Mouse (Mus musculus): Measurements from ENCODE around the gene Olfr1105. TPM values are rescaled to one million over a fixed set of nuclear protein-coding genes. Genes with fewer than 3 reads are reported as not detected.

The Olfr1105 gene
- polyA plus RNA-seq (2015; fragmentation: Nextera tagmentation; extraction: Ambion mirVana), result not detected in 2 replicates

GRCm38 (mm10) chr2:87036431-87036830 is at the start of gene Olfr1105:
Olfr1105 (minus strand) TSS chr2:87036531.
- Histone ChIP-seq H3K9ac (no peak within 1 kb of the TSS), H3K4me2 (no peak within 1 kb of the TSS), H3K27ac (replicated peaks) (no peak within 1 kb of the TSS), H3K4me3 (replicated peaks) (no peak within 1 kb of the TSS), H3K36me3 (replicated peaks) (no peaks in the 10 kb centered on the region), H3K4me1 (replicated peaks) (no peaks in the 10 kb centered on the region), H3K27me3 (no peaks in the 10 kb centered on the region), H3K9me3 (replicated peaks) (no peaks in the 10 kb centered on the region)
- ATAC-seq (ENCODE audit: insufficient read depth), result no peak

GRCm38 (mm10) chr2:87075717-87076116 is 39.4 kb upstream of the Olfr1105 start, which contains the start of gene Olfr1107:
Olfr1107 (minus strand) TSS chr2:87075817.
- no peaks in the 10 kb centered on the region for H3K36me3 ChIP-seq (replicated peaks)
- no peak for ATAC-seq (ENCODE audit: insufficient read depth)
- H3K4me1 ChIP-seq (replicated peaks), result no peaks in the 10 kb centered on the region
- no peak within 1 kb of the TSS for H3K4me3 ChIP-seq (replicated peaks)
- WGBS (ENCODE audit: insufficient replicate concordance), result 43% methylated on average over 1 of the region's 1 CpGs
- H3K4me2 ChIP-seq, result no peak within 1 kb of the TSS
- no peaks in the 10 kb centered on the region for H3K9me3 ChIP-seq (replicated peaks)
- no peak within 1 kb of the TSS for H3K27ac ChIP-seq (replicated peaks)
- no peaks in the 10 kb centered on the region for H3K27me3 ChIP-seq
- no peak within 1 kb of the TSS for H3K9ac ChIP-seq

GRCm38 (mm10) chr2:87052173-87052572 is 15.8 kb upstream of the Olfr1105 start, which contains the start of gene Olfr1106:
Olfr1106 (minus strand) TSS chr2:87052273.
- Histone ChIP-seq H3K4me1 (replicated peaks) (no peaks in the 10 kb centered on the region), H3K4me3 (replicated peaks) (no peak within 1 kb of the TSS), H3K9ac (no peak within 1 kb of the TSS), H3K27me3 (no peaks in the 10 kb centered on the region), H3K27ac (replicated peaks) (no peak within 1 kb of the TSS), H3K9me3 (replicated peaks) (no peaks in the 10 kb centered on the region), H3K36me3 (replicated peaks) (no peaks in the 10 kb centered on the region), H3K4me2 (no peak within 1 kb of the TSS)
- WGBS (ENCODE audit: insufficient replicate concordance), result 51% methylated on average over 1 of the region's 1 CpGs
- no peak for ATAC-seq (ENCODE audit: insufficient read depth)

GRCm38 (mm10) chr2:87026980-87027379 is 9.4 kb downstream of the Olfr1105 start, which contains the start of gene Olfr1104:
Olfr1104 (minus strand) TSS chr2:87027080.
- no peaks in the 10 kb centered on the region for H3K27me3 ChIP-seq
- no peak within 1 kb of the TSS for H3K4me2 ChIP-seq
- no peak within 1 kb of the TSS for H3K9ac ChIP-seq
- no peak within 1 kb of the TSS for H3K4me3 ChIP-seq (replicated peaks)
- H3K36me3 ChIP-seq (replicated peaks), result no peaks in the 10 kb centered on the region
- H3K27ac ChIP-seq (replicated peaks), result no peak within 1 kb of the TSS
- no peaks in the 10 kb centered on the region for H3K4me1 ChIP-seq (replicated peaks)
- no peak for ATAC-seq (ENCODE audit: insufficient read depth)
- WGBS (ENCODE audit: insufficient replicate concordance), result 57% methylated on average over 1 of the region's 1 CpGs
- H3K9me3 ChIP-seq (replicated peaks), result no peaks in the 10 kb centered on the region

GRCm38 (mm10) chr2:86998098-86998497 is 38.2 kb downstream of the Olfr1105 start, which contains the start of gene Olfr1102:
Olfr1102 (plus strand) TSS chr2:86998398.
- no peak within 1 kb of the TSS for H3K4me2 ChIP-seq
- no peaks in the 10 kb centered on the region for H3K27me3 ChIP-seq
- no peaks in the 10 kb centered on the region for H3K9me3 ChIP-seq (replicated peaks)
- H3K9ac ChIP-seq, result no peak within 1 kb of the TSS
- no peaks in the 10 kb centered on the region for H3K36me3 ChIP-seq (replicated peaks)
- no peaks in the 10 kb centered on the region for H3K4me1 ChIP-seq (replicated peaks)
- H3K4me3 ChIP-seq (replicated peaks), result no peak within 1 kb of the TSS
- no peak for ATAC-seq (ENCODE audit: insufficient read depth)
- no peak within 1 kb of the TSS for H3K27ac ChIP-seq (replicated peaks)

- no peaks in the 10 kb centered on the region for H3K9me3 ChIP-seq (replicated peaks)
- H3K4me3 ChIP-seq (replicated peaks), result no peak within 1 kb of the TSS
- ATAC-seq (ENCODE audit: insufficient read depth), result no peak
- H3K4me1 ChIP-seq (replicated peaks), result no peaks in the 10 kb centered on the region
- no peaks in the 10 kb centered on the region for H3K36me3 ChIP-seq (replicated peaks)
- no peak within 1 kb of the TSS for H3K4me2 ChIP-seq
- H3K27me3 ChIP-seq, result no peaks in the 10 kb centered on the region
- WGBS (ENCODE audit: insufficient replicate concordance), result 51% methylated on average over 3 of the region's 3 CpGs
- H3K9ac ChIP-seq, result no peak within 1 kb of the TSS
- H3K27ac ChIP-seq (replicated peaks), result no peak within 1 kb of the TSS
These were observed 45.2 kb downstream of the Olfr1105 start, which contains the start of gene Olfr1101 for GRCm38 (mm10) chr2:86991121-86991520. Olfr1101 (minus strand) TSS chr2:86991221.

Other genes with a start within 250 kb of the Olfr1105 start
- not detected in 2 replicates for gene Olfr141, start 226.5 kb downstream of the Olfr1105 start, polyA plus RNA-seq (2015; fragmentation: Nextera tagmentation; extraction: Ambion mirVana)
- not detected in 2 replicates for gene Olfr1094, start 211.9 kb downstream of the Olfr1105 start, polyA plus RNA-seq (2015; fragmentation: Nextera tagmentation; extraction: Ambion mirVana)
- gene Olfr1095, start 184.8 kb downstream of the Olfr1105 start, polyA plus RNA-seq (2015; fragmentation: Nextera tagmentation; extraction: Ambion mirVana), result not detected in 2 replicates
- not detected in 2 replicates for gene Gm13723, start 161.7 kb downstream of the Olfr1105 start, polyA plus RNA-seq (2015; fragmentation: Nextera tagmentation; extraction: Ambion mirVana)
- not detected in 2 replicates for gene Olfr1097, start 144.3 kb downstream of the Olfr1105 start, polyA plus RNA-seq (2015; fragmentation: Nextera tagmentation; extraction: Ambion mirVana)
- not detected in 2 replicates for gene Olfr1098, start 112.0 kb downstream of the Olfr1105 start, polyA plus RNA-seq (2015; fragmentation: Nextera tagmentation; extraction: Ambion mirVana)
- not detected in 2 replicates for gene Olfr1099, start 75.8 kb downstream of the Olfr1105 start, polyA plus RNA-seq (2015; fragmentation: Nextera tagmentation; extraction: Ambion mirVana)
- gene Olfr1100, start 56.6 kb downstream of the Olfr1105 start, polyA plus RNA-seq (2015; fragmentation: Nextera tagmentation; extraction: Ambion mirVana), result not detected in 2 replicates
- gene Olfr1101, start 45.3 kb downstream of the Olfr1105 start, polyA plus RNA-seq (2015; fragmentation: Nextera tagmentation; extraction: Ambion mirVana), result not detected in 2 replicates
- not detected in 2 replicates for gene Olfr1102, start 38.1 kb downstream of the Olfr1105 start, polyA plus RNA-seq (2015; fragmentation: Nextera tagmentation; extraction: Ambion mirVana)
- gene Olfr1104, start 9.5 kb downstream of the Olfr1105 start, polyA plus RNA-seq (2015; fragmentation: Nextera tagmentation; extraction: Ambion mirVana), result not detected in 2 replicates
- not detected in 2 replicates for gene Olfr1106, start 15.7 kb upstream of the Olfr1105 start, polyA plus RNA-seq (2015; fragmentation: Nextera tagmentation; extraction: Ambion mirVana)
- gene Olfr1107, start 39.3 kb upstream of the Olfr1105 start, polyA plus RNA-seq (2015; fragmentation: Nextera tagmentation; extraction: Ambion mirVana), result not detected in 2 replicates
- gene Olfr1109, start 59.5 kb upstream of the Olfr1105 start, polyA plus RNA-seq (2015; fragmentation: Nextera tagmentation; extraction: Ambion mirVana), result not detected in 2 replicates
- not detected in 2 replicates for gene Olfr259, start 78.0 kb upstream of the Olfr1105 start, polyA plus RNA-seq (2015; fragmentation: Nextera tagmentation; extraction: Ambion mirVana)
- gene Olfr1110, start 103.8 kb upstream of the Olfr1105 start, polyA plus RNA-seq (2015; fragmentation: Nextera tagmentation; extraction: Ambion mirVana), result not detected in 2 replicates
- gene Olfr1111, start 116.1 kb upstream of the Olfr1105 start, polyA plus RNA-seq (2015; fragmentation: Nextera tagmentation; extraction: Ambion mirVana), result not detected in 2 replicates
- gene Olfr1112, start 151.3 kb upstream of the Olfr1105 start, polyA plus RNA-seq (2015; fragmentation: Nextera tagmentation; extraction: Ambion mirVana), result not detected in 2 replicates
- not detected in 2 replicates for gene Olfr1113, start 172.4 kb upstream of the Olfr1105 start, polyA plus RNA-seq (2015; fragmentation: Nextera tagmentation; extraction: Ambion mirVana)
- not detected in 2 replicates for gene Olfr1115, start 211.5 kb upstream of the Olfr1105 start, polyA plus RNA-seq (2015; fragmentation: Nextera tagmentation; extraction: Ambion mirVana)
- not detected in 2 replicates for gene Olfr1116, start 231.0 kb upstream of the Olfr1105 start, polyA plus RNA-seq (2015; fragmentation: Nextera tagmentation; extraction: Ambion mirVana)